Mouse (Mus musculus) cerebellum, adult 2 months (tissue): ENCODE measurements around the gene Rps12-ps3. TPM values are rescaled to one million over a fixed set of nuclear protein-coding genes. Genes with fewer than 3 reads are reported as not detected.

Experiments used
- DNase-seq, 2 experiments: peaks; one replicate each; pipeline ENCODE4 v3.0.0; 2021
- H3K27ac ChIP-seq: fragments of 200-500 bp; 2 replicates; pipeline ENCODE4 v1.5.1; 2012; ENCODE audit warnings: low read length, control low read depth, inconsistent platforms; ENCODE audit not compliant: insufficient read depth
- H3K27me3 ChIP-seq: fragments of 200-500 bp; 2 replicates; pipeline ENCODE4 v1.6.1; 2012; ENCODE audit warnings: inconsistent platforms, mild to moderate bottlenecking, low read length, moderate library complexity; ENCODE audit not compliant: control insufficient read depth, insufficient read depth
- H3K4me1 ChIP-seq: fragments of 200-500 bp; 2 replicates; pipeline ENCODE4 v1.6.1; 2011; ENCODE audit warnings: low read length; ENCODE audit not compliant: control insufficient read depth, insufficient read depth
- H3K4me3 ChIP-seq: fragments of 200-500 bp; replicated peaks from 2 replicates; pipeline ENCODE3; 2011; ENCODE audit warnings: mild to moderate bottlenecking, low read depth, low read length, control low read depth; ENCODE audit not compliant: insufficient read depth
- CTCF ChIP-seq: fragments of 200-500 bp; IDR thresholded peaks from 2 replicates; pipeline ENCODE4 v1.5.1; 2011; ENCODE audit warnings: low read depth, mild to moderate bottlenecking, control low read depth, low read length, moderate library complexity, borderline replicate concordance; ENCODE audit not compliant: insufficient read depth
- POLR2A ChIP-seq: fragments of 200-500 bp; IDR thresholded peaks from 2 replicates; pipeline ENCODE4 v1.6.1; 2011; ENCODE audit warnings: low read length, control low read depth, borderline replicate concordance; ENCODE audit not compliant: insufficient read depth
- WGBS: fragments of 180-500 bp; shearing (Covaris S2); methylation state at CpG from one replicate; pipeline ENCODE4 v1.1.7; 2018; 5-methylcytosine and 5-hydroxymethylcytosine counted together
- polyA plus RNA-seq: library from polyadenylated mRNA; depleted of rRNA; stranded (reverse); fragments of >200 nt; gene quantifications from 2 replicates; pipeline ENCODE4 v1.2.3, GENCODE M21; 2012

The Rps12-ps3 gene
- polyA plus RNA-seq, 1 experiment = 84.0 TPM

DNA sequence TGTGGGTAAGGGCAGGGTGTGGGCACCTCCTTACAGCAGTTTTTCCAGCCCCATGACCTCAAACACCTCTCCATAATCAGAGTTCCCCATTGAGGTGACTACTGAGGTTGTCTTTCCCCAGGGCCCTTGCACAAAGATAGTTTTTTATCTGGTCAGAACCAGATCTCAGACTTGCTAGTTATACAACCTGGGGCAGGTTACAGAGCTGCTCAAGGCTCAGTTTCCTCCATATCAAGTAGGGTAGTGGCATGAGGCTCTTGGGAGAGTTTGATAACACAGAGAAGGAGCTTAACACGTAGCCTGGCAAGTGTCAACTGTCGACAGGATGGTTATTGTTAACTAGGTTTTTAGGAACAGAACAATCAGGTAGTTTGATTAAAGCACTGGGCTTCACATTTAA lies 32.8 kb downstream of the Rps12-ps3 start:
- 77% methylated on average over 2 of the region's 2 CpGs for WGBS
- Histone ChIP-seq H3K27me3 (no peaks in the 10 kb centered on the region), H3K4me3 (no peak overlapping the region), H3K4me1 (no peaks in the 10 kb centered on the region), H3K27ac (no peak overlapping the region)
- no peak for DNase-seq
- no peak for TF ChIP-seq POLR2A

DNA sequence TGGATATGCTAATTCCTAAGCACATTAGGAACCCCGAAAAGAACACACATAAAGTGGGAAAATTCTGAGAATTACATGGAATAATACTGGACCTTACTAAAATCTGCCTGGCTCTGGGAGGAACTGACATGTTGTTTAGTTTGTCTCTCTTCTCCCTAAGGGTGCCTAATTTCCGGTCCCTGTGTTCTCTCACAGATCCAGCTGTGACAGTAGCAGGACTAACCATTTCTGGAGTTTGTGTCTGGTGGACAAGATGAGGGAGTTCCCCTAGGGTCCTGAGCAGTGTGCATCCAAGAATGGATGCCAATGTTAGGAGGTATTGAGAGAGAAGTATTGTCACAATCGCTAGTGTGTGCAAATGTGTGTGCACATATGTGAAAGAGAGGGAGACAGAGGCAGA lies 34.3 kb downstream of the Rps12-ps3 start:
- Histone ChIP-seq H3K27me3 (no peaks in the 10 kb centered on the region), H3K27ac (no peak overlapping the region), H3K4me1 (no peaks in the 10 kb centered on the region), H3K4me3 (no peak overlapping the region)
- TF ChIP-seq CTCF = no peak
- TF ChIP-seq POLR2A = no peak
- DNase-seq = no peak
- WGBS = 89% methylated on average over 3 of the region's 3 CpGs

DNA sequence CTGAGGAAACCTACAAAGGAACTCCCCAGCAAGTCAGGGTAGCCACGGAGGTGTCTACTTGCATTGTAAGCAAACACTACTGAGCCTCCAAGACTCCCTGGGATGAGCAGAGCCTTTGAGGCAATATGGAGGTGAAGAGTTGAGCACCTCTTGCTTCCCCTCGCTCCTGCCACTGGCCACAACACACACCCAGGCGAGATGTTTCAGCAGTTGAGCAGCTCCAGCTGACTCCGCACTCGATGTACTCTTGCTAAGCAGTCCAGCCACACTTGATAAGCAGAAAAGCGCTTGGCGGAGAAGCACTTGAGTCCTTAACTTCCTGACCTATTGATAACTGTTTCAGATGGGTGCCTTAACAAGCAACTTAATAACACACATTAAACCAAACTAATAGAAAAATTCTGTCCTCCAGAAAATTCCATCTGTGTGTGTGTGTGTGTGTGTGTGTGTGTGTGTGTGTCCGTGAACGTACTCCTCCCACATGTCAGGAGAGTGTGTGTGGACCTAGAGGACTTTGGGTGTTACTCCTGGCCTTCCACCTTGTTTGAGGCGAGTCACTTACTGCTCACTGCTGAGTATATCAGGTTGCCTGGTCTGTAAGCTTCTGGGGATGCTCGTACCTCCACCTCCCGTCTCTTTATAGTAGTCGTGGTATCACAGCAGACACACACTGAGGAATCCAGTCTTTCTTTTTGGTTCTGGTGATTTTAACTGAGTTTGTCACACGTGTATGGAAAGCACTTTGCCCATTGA lies 34.9 kb downstream of the Rps12-ps3 start:
- no peaks in the 10 kb centered on the region for H3K27me3 ChIP-seq

DNA sequence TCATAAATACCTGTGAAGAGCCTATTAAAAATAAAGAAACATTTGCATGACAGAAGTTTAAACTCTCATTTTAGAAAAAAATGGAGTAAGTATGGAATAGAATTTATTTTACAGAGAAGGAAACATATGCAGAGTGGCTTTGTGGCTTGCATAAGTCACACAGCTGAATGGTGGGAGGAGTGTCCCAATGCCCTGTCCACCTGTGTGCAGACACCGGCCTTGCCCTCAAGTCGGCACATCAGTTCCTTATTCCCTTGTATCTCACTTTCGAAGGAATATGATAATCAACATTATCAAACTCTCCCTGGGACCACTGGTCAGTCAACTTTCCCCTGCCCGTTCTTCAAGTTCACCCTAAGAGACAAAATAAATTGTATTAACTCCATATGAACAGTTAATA lies 35.8 kb downstream of the Rps12-ps3 start:
- DNase-seq = no peak
- 79% methylated on average over 4 of the region's 4 CpGs for WGBS
- no peaks in the 10 kb centered on the region for H3K4me1 ChIP-seq
- no peak for TF ChIP-seq CTCF
- TF ChIP-seq POLR2A = no peak
- no peak overlapping the region for H3K4me3 ChIP-seq
- no peak overlapping the region for H3K27ac ChIP-seq
- no peaks in the 10 kb centered on the region for H3K27me3 ChIP-seq

More for the DNA sequence above, 34.9 kb downstream of the Rps12-ps3 start:
- WGBS = 80% methylated on average over 14 of the region's 14 CpGs
- Histone ChIP-seq H3K4me1 (no peaks in the 10 kb centered on the region), H3K27ac (no peak overlapping the region), H3K4me3 (no peak overlapping the region)
- no peak for DNase-seq
- no peak for TF ChIP-seq POLR2A
- TF ChIP-seq CTCF = no peak

DNA sequence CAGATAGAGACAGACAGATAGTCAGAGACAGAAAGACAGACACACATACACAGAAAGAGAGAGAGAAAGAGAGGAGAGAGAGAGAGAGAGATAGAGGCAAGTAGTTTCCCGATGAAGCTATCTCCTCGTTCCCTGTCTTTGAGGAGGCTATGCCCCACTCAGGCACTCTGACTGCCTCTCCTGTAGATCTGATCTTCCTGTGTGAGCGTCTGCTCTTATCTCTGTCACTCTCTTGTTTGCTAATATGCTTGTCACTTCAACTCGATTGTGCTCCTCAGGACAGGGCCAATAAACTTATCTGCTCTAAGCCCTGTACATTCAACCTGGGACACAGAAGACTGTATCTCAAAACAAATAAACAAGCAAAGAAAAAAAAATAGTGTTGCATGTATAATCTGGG lies 37.1 kb downstream of the Rps12-ps3 start:
- H3K4me1 ChIP-seq = no peaks in the 10 kb centered on the region
- TF ChIP-seq POLR2A (no peak), CTCF (no peak)
- H3K4me3 ChIP-seq = no peak overlapping the region
- no peaks in the 10 kb centered on the region for H3K27me3 ChIP-seq
- no peak overlapping the region for H3K27ac ChIP-seq
- no peak for DNase-seq
- 81% methylated on average over 4 of the region's 4 CpGs for WGBS

DNA sequence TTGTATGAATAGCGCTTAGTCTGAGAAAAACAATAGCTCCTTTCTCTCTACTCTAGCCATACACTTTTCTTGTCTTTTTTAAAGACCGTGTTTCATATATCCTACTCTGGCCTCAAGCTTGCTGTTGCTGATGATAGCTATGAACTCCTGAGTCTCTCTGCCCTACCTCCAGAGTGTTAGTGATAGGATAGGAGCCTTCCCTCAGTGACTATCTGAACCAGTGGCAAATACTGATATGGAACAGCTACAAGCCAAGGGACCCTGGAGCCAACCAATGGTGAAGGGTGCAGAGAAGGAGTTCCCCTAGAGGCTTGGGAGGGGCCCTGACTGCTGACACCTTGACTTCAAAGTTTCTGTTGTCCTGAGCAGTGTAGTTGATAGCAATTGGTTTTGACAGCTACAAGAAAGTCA lies 38.4 kb downstream of the Rps12-ps3 start:
- TF ChIP-seq CTCF = no peak
- no peak for TF ChIP-seq POLR2A
- Histone ChIP-seq H3K4me3 (no peak overlapping the region), H3K27me3 (no peaks in the 10 kb centered on the region), H3K27ac (no peak overlapping the region), H3K4me1 (no peaks in the 10 kb centered on the region)
- DNase-seq = no peak
- 50% methylated on average over 2 of the region's 2 CpGs for WGBS

DNA sequence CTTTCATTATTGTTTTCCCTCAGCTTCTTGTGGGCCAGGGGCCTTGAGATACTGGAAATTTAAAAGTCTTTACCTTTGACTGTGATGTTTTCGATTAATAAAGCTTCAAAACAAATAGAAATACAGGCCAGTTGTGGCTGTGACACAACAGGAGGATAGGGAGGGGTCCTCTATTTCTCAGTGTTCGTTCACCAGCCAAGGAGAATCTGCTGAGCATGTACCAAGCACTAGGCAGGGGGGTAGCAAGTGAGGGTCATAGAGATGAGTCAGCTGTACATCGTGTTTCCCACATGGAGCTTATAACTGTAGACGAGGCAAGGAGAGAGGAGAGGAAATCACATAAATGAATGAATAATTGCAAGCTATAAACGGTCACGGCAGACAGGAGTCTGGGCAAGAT lies 40.6 kb downstream of the Rps12-ps3 start:
- DNase-seq = no peak
- TF ChIP-seq CTCF (no peak), POLR2A (no peak)
- WGBS = 86% methylated on average over 6 of the region's 6 CpGs
- Histone ChIP-seq H3K27me3 (no peaks in the 10 kb centered on the region), H3K4me1 (no peaks in the 10 kb centered on the region), H3K27ac (no peak overlapping the region), H3K4me3 (no peak overlapping the region)

DNA sequence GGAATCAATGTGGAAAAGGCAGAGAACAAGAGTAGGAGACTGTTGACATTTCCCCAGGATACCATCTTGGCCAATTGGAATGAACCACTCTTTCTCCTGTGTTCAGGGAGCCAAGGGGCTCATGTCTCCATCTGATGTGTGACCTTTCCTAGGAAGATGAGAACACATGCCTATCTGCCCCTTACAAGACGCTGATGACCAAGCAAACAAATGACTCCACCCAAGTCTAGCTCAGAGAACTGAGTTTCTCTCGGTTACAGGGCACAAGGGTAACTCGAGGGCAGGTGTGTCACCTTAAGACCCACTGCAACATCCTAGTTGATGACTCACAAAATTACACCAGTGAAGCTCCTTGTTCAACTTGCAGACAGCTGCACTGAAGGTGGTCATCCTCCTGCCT lies 41.6 kb downstream of the Rps12-ps3 start:
- TF ChIP-seq CTCF = no peak
- no peak for TF ChIP-seq POLR2A
- Histone ChIP-seq H3K4me3 (no peak overlapping the region), H3K27me3 (no peaks in the 10 kb centered on the region), H3K27ac (no peak overlapping the region), H3K4me1 (no peaks in the 10 kb centered on the region)
- DNase-seq = no peak
- 87% methylated on average over 3 of the region's 3 CpGs for WGBS
